Mouse (Mus musculus) CH12.LX (cell line): ENCODE data around the gene Paqr6.
"Not testable (repeated sequence)": the region's sequence is repeated elsewhere in the genome, so short reads cannot be mapped to it uniquely, and the experiment has no call there.

Source experiments
- CHD1 ChIP-seq: IDR thresholded peaks from 2 replicates; pipeline ENCODE4 v1.6.1; 2012; ENCODE audit warnings: low read depth, low read length, improper control_type of control experiment, inconsistent platforms
- CTCF ChIP-seq, 2 experiments: IDR thresholded peaks in 1 of 2; conservative IDR thresholded peaks in 1 of 2; 2 replicates each; pipeline ENCODE4 v1.5.1; 2011 to 2012; ENCODE audit warnings: low read depth in 2 of 2, low read length in 2 of 2, improper control_type of control experiment in 1 of 2, inconsistent platforms in 1 of 2, mild to moderate bottlenecking in 1 of 2, moderate library complexity in 1 of 2
- E2F4 ChIP-seq: IDR thresholded peaks from 2 replicates; pipeline ENCODE4 v1.6.1; 2011; ENCODE audit warnings: low read depth, low read length, improper control_type of control experiment; ENCODE audit not compliant: insufficient replicate concordance
- EP300 ChIP-seq: IDR thresholded peaks from 2 replicates; pipeline ENCODE4 v1.6.1; 2011; ENCODE audit warnings: low read length, improper control_type of control experiment
- MAFK ChIP-seq: IDR thresholded peaks from 2 replicates; pipeline ENCODE4 v1.6.1; 2011; ENCODE audit warnings: low read length, improper control_type of control experiment; ENCODE audit not compliant: insufficient replicate concordance
- NELFE ChIP-seq: IDR thresholded peaks from 2 replicates; pipeline ENCODE4 v1.6.1; 2011; ENCODE audit warnings: low read depth, low read length, improper control_type of control experiment
- POLR2A ChIP-seq: IDR thresholded peaks from 2 replicates; pipeline ENCODE4 v1.6.1; 2011; ENCODE audit warnings: low read depth, mild to moderate bottlenecking, improper control_type of control experiment, low read length
- RCOR1 ChIP-seq: conservative IDR thresholded peaks from 2 replicates; pipeline ENCODE4 v1.6.1; 2012; ENCODE audit warnings: low read depth, mild to moderate bottlenecking, inconsistent platforms, low read length, improper control_type of control experiment
- TBP ChIP-seq: conservative IDR thresholded peaks from 2 replicates; pipeline ENCODE4 v1.6.1; 2011; ENCODE audit warnings: low read depth, low read length, improper control_type of control experiment
- TCF12 ChIP-seq: IDR thresholded peaks from 2 replicates; pipeline ENCODE4 v1.6.1; 2014; ENCODE audit warnings: low read depth, mild to moderate bottlenecking, inconsistent platforms, low read length, improper control_type of control experiment
- USF1 ChIP-seq: IDR thresholded peaks from 2 replicates; pipeline ENCODE4 v1.6.1; 2014; ENCODE audit warnings: low read depth, mild to moderate bottlenecking, inconsistent platforms, low read length, improper control_type of control experiment
- ZC3H11A ChIP-seq: IDR thresholded peaks from 2 replicates; pipeline ENCODE4 v1.6.1; 2012; ENCODE audit warnings: low read depth, mild to moderate bottlenecking, inconsistent platforms, low read length, improper control_type of control experiment
- ZNF384 ChIP-seq: IDR thresholded peaks from 2 replicates; pipeline ENCODE4 v1.6.1; 2012; ENCODE audit warnings: low read depth, low read length, improper control_type of control experiment, inconsistent platforms

DNA sequence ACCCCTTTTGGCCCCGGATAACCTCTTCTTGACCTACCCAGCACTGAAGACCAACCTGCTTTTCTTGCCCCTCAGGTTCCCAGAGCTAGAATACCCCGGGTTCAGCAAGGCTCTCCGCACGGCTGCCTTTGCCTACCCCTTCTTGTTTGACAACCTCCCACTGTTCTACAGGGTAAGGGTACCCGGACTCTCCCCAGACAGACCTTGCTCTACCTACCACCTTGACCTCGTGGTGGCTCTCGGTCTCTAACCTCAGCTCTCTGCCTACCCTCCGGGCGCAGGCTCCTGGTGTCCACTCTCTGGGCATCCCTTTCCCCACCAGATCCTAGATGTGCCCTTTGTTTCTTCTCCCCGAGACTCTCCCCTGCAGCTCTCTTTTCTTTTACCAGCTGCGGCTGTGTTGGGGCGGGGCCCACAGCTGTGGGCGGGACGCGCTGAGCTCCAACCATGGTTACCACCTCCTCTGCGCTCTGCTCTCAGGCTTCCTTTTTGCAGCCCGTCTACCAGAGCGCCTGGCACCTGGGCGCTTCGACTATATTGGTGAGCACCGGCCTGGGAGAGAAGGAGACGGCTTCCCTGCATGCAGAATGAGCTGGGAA lies 2.5 kb downstream of the Paqr6 start:
- not testable (repeated sequence) for TF ChIP-seq TCF12; CTCF (conservative IDR thresholded peaks at IDR 0.05 in 1 of 2, IDR thresholded peaks at IDR 0.05 in 1 of 2; ENCODE audit: low read depth in 2 of 2, low read length in 2 of 2); MAFK; POLR2A; ZC3H11A; TBP; CHD1; EP300; USF1; ZNF384; E2F4; NELFE; RCOR1
